Mouse (Mus musculus): ENCODE results near the gene Slc41a3.

Slc41a3 gene

GRCm38 (mm10) chr6:90598197-90598596 is 6.3 kb upstream of the Slc41a3 start:
- DNase-seq = no peak

- DNase-seq = no peak
Observed at GRCm38 (mm10) chr6:90600351-90600750, 4.2 kb upstream of the Slc41a3 start.

- DNase-seq = no peak
Observed at GRCm38 (mm10) chr6:90601736-90602135, 2.8 kb upstream of the Slc41a3 start.

- no peak for DNase-seq
Observed at GRCm38 (mm10) chr6:90602304-90602703, 2.2 kb upstream of the Slc41a3 start.

GRCm38 (mm10) chr6:90603126-90603525 is 1.4 kb upstream of the Slc41a3 start:
- DNase-seq = no peak

GRCm38 (mm10) chr6:90604130-90604529 is 395 bp upstream of the Slc41a3 start:
- no peak for DNase-seq

GRCm38 (mm10) chr6:90605298-90605665 is 757 bp downstream of the Slc41a3 start:
- no peak for DNase-seq

- DNase-seq = peak; percentile 76 to 80
Observed at GRCm38 (mm10) chr6:90606538-90606937, 2.0 kb downstream of the Slc41a3 start.

GRCm38 (mm10) chr6:90607196-90607595 is 2.7 kb downstream of the Slc41a3 start:
- peak; percentile 70 to 75 for DNase-seq

- DNase-seq = no peak
Observed at GRCm38 (mm10) chr6:90608186-90608585, 3.7 kb downstream of the Slc41a3 start.

- no peak for DNase-seq
Observed at GRCm38 (mm10) chr6:90610248-90610647, 5.7 kb downstream of the Slc41a3 start.

- DNase-seq = no peak
Observed at GRCm38 (mm10) chr6:90613277-90613676, 8.8 kb downstream of the Slc41a3 start.

GRCm38 (mm10) chr6:90615362-90615761 is 10.8 kb downstream of the Slc41a3 start:
- DNase-seq = no peak

GRCm38 (mm10) chr6:90615991-90616390 is 11.5 kb downstream of the Slc41a3 start:
- no peak for DNase-seq

GRCm38 (mm10) chr6:90616481-90616880 is 12.0 kb downstream of the Slc41a3 start:
- DNase-seq = no peak

- DNase-seq = no peak
Observed at GRCm38 (mm10) chr6:90618274-90618673, 13.7 kb downstream of the Slc41a3 start.

- DNase-seq = peak; percentile 70 to 82
Observed at GRCm38 (mm10) chr6:90618821-90619636, 14.5 kb downstream of the Slc41a3 start.

GRCm38 (mm10) chr6:90619936-90620335 is 15.4 kb downstream of the Slc41a3 start:
- no peak for DNase-seq

GRCm38 (mm10) chr6:90620791-90621583 is 16.5 kb downstream of the Slc41a3 start:
- peak; percentile 34 to 76 for DNase-seq

- DNase-seq = no peak
Observed at GRCm38 (mm10) chr6:90621584-90621890, 17.0 kb downstream of the Slc41a3 start.

- no peak for DNase-seq
Observed at GRCm38 (mm10) chr6:90622758-90623455, 18.4 kb downstream of the Slc41a3 start.

GRCm38 (mm10) chr6:90623456-90623836 is 18.9 kb downstream of the Slc41a3 start:
- no peak for DNase-seq

GRCm38 (mm10) chr6:90624184-90624583 is 19.7 kb downstream of the Slc41a3 start:
- peak in 1 of 2 experiments; percentile 29 for DNase-seq

GRCm38 (mm10) chr6:90624733-90625132 is 20.2 kb downstream of the Slc41a3 start:
- peak in 1 of 2 experiments; percentile 57 for DNase-seq

Data from kidney, postnatal 25 days (tissue).